25 mouse cellular contexts compared by ENCODE assay signal in genomic region chr12:83206866-83207265, GRCm38 (mm10).
DNase-seq lines count a peak whose midpoint lies in the region; ATAC-seq lines count a peak whose summit lies in the region.
"Had no signal": no experiment of that assay in that cellular context is flagged by ENCODE, and none has a peak within 500 bp of the region (broad histone marks: within the 10 kb centered on the region; RNA-seq: fewer than 3 reads in every experiment).

No protein-coding gene starts in this region.

- DNase-seq in cerebellum, adult 18-20 months = peak; percentile 30 to 37
- DNase-seq in cerebellum, adult 9-11 months = peak; percentile 48
- DNase-seq in cerebellum, postnatal 4 days (ENCODE audit: low spot score in 2 of 2) = no peak
- no peak for DNase-seq in heart, embryonic 10.5 days (ENCODE audit: low spot score)
- no peak for DNase-seq in heart, adult 8-10 months (ENCODE audit: low spot score)
- DNase-seq in urinary bladder, postnatal 10 days (ENCODE audit: low spot score) = no peak
- DNase-seq: adrenal gland, postnatal 10 days; adrenal gland, postnatal 36 days; B cell, adult 2 months; gastrocnemius, postnatal 10 days; gastrocnemius, postnatal 36 days; heart, adult 2 months; kidney, adult 2 months had no signal

- H3K9me3 ChIP-seq in heart, embryonic 10.5 days = no peaks in the 10 kb centered on the region
- H3K9me3 ChIP-seq: embryonic facial prominence, embryonic 12.5 days; embryonic facial prominence, embryonic 15.5 days; forebrain, embryonic 12.5 days; forebrain, embryonic 15.5 days; G1E; heart, embryonic 13.5 days; hindbrain, embryonic 12.5 days; hindbrain, embryonic 15.5 days had no signal

- H3K27me3 ChIP-seq in heart, embryonic 10.5 days (ENCODE audit: insufficient read depth, poor library complexity, severe bottlenecking) = no peaks in the 10 kb centered on the region
- H3K27me3 ChIP-seq: CH12.LX; embryonic facial prominence, embryonic 12.5 days; embryonic facial prominence, embryonic 15.5 days; forebrain, embryonic 15.5 days; heart, embryonic 13.5 days; hindbrain, embryonic 12.5 days; hindbrain, embryonic 15.5 days had no signal

- 53% methylated on average over 6 of the region's 6 CpGs for WGBS in heart, embryonic 10.5 days

- peak overlapping the region; percentile 44; the same call in 1 of the 2 replicates for H3K27ac ChIP-seq in heart, embryonic 10.5 days
- H3K27ac ChIP-seq: embryonic facial prominence, embryonic 12.5 days; embryonic facial prominence, embryonic 15.5 days; forebrain, embryonic 12.5 days; heart, adult 2 months; heart, embryonic 13.5 days; hindbrain, embryonic 12.5 days; hindbrain, embryonic 15.5 days had no signal

- ATAC-seq in cerebellum, adult (ENCODE audit: insufficient number of reproducible peaks, low FRiP score, low TSS enrichment) = no peak
- ATAC-seq: forebrain, embryonic 15.5 days; intestine, postnatal 0 days; Patski had no signal

- no peaks in the 10 kb centered on the region for H3K36me3 ChIP-seq in heart, embryonic 10.5 days
- H3K36me3 ChIP-seq: embryonic facial prominence, embryonic 12.5 days; embryonic facial prominence, embryonic 15.5 days; forebrain, embryonic 12.5 days; forebrain, embryonic 15.5 days; G1E; heart, embryonic 13.5 days; hindbrain, embryonic 12.5 days; hindbrain, embryonic 15.5 days had no signal

- H3K4me1 ChIP-seq in heart, embryonic 10.5 days = peaks cover 86% of the 10 kb centered on the region

- H3K4me3 ChIP-seq in heart, embryonic 10.5 days = no peak overlapping the region
- H3K4me3 ChIP-seq: embryonic facial prominence, embryonic 12.5 days; embryonic facial prominence, embryonic 15.5 days; forebrain, embryonic 12.5 days; forebrain, embryonic 15.5 days; heart, adult 2 months; heart, embryonic 13.5 days; hindbrain, embryonic 12.5 days; hindbrain, embryonic 15.5 days had no signal

Comparison
In these comparisons a context has a peak if more than half of its experiments do, and no peak if none do; other contexts are left out.
1. DNase-seq: peak in cerebellum, adult 18-20 months (2 of 2) and cerebellum, adult 9-11 months (single experiment); none in cerebellum, postnatal 4 days (0 of 2), heart, embryonic 10.5 days (single experiment), heart, adult 8-10 months (single experiment) and urinary bladder, postnatal 10 days (single experiment).